Mouse (Mus musculus) embryonic fibroblast, embryonic 13.5 days (primary cell): ENCODE data around the gene Serpina5.

Source experiments
- CTCF ChIP-seq: IDR thresholded peaks from 2 replicates; pipeline ENCODE4 v1.5.1; 2011; ENCODE audit warnings: mild to moderate bottlenecking, control low read depth, low read length, moderate library complexity, borderline replicate concordance; ENCODE audit not compliant: insufficient read depth
- POLR2A ChIP-seq: IDR thresholded peaks from 2 replicates; pipeline ENCODE4 v1.6.1; 2011; ENCODE audit warnings: low read depth, mild to moderate bottlenecking, control low read depth, low read length, moderate library complexity

DNA sequence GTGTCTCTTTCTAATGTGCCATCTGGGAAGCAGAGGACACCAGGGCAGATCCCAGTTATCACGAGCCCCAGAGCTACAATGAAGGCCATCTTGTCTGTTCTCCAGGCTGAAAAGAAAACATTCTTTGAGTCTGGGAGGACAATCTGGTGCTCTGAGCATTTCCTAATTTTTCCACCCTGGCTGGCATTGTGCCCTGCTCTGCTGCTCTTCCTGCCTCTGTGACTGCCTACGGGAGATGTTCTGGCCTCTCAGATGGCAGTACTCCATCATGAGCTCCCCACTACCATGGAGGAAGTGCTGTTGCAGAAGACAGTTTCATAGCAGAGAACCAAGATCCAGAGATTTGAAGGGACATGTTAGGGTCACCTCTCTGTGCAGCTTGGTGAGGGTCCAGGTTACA lies 51.1 kb downstream of the Serpina5 start:
- TF ChIP-seq POLR2A (no peak), CTCF (no peak)
